ENCODE assay signal across 15 mouse cellular contexts in the genomic region with DNA sequence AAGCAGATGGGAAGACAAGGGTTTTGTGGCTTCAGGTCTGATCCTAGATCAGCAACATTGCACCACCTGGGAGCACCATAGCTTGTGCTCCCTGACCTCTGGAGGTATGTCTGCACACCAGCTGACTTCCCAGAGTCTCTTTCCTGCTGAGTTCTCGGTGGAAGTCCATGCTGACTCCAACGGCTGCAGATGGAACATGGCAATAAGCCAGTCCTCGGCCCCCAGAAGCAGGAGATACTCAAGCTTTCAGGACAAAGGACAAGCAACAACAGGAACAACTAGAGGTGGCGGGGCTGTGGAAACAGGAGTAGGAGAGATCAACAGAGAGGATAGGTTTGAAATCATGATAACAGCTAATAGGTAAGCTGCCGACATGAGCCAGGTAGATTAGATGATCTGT. TPM values are rescaled to one million over a fixed set of nuclear protein-coding genes. Genes with fewer than 3 reads are reported as not detected.
"Had no signal": no experiment of that assay in that cellular context is flagged by ENCODE, and none has a peak within 500 bp of the region (broad histone marks: within the 10 kb centered on the region; RNA-seq: fewer than 3 reads in every experiment).

No protein-coding gene starts in this region.

- H3K36me3 ChIP-seq: liver, embryonic 13.5 days had no signal

- H3K9me3 ChIP-seq: liver, embryonic 13.5 days had no signal

- H3K4me3 ChIP-seq: left cerebral cortex, adult 2 months; liver, embryonic 13.5 days had no signal

- H3K27me3 ChIP-seq: liver, embryonic 13.5 days had no signal

- H3K4me2 ChIP-seq: liver, embryonic 13.5 days; midbrain, embryonic 11.5 days had no signal

- H3K27ac ChIP-seq: hindbrain, postnatal 0 days; left cerebral cortex, adult 2 months; liver, embryonic 13.5 days had no signal

- H3K4me1 ChIP-seq: liver, embryonic 13.5 days had no signal

- ATAC-seq: hindbrain, postnatal 0 days; inflammation-experienced regulatory T-cells, adult 6 months; intestine, embryonic 16.5 days had no signal

- H3K9ac ChIP-seq: liver, embryonic 13.5 days had no signal

- DNase-seq: layer of hippocampus, postnatal 36 days; liver, embryonic 13.5 days; lung, adult 2 months; lung, postnatal 14 days; lung, postnatal 4 days; midbrain, embryonic 14.5 days; thymus, adult 18-20 months; thymus, postnatal 36 days had no signal

RNA-seq across cellular contexts. Expression of gene Fbln5, which starts 17.1 kb away (rescaled TPM):
- total RNA-seq: megakaryocyte progenitor cell, adult 5-6 weeks; megakaryocyte-erythroid progenitor cell, adult 5-6 weeks had no signal
- polyA plus RNA-seq: inflammation-experienced regulatory T-cells, adult 6 months had no signal
